Mouse (Mus musculus) forelimb bud, embryonic 11.5 days (tissue): ENCODE results near the gene Rab36.

Experiments used
- DNase-seq: peaks from one replicate; pipeline ENCODE4 v3.0.0-alpha.2; 2012; ENCODE audit warnings: low read depth, low spot score

Rab36 gene

DNA sequence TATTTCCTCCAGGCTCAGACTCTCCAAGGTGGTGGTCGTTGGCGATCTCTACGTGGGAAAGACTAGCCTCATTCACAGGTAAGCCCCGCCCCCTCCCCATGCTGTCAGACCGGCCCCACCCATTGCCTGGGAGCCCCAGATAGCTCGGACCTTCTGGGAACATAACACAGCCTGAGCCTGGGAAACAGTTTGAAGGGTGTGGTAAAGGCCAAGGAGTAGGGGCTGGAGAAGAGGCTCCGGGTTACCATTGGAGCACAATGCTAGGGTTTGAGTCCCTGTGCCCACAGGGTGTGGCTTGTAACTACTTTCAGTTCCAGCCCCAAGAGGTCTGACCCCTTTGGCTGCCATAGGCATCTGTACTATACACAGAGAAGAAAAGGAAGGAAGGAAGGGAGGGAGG is 7.6 kb downstream of the Rab36 start:
- no peak for DNase-seq

DNA sequence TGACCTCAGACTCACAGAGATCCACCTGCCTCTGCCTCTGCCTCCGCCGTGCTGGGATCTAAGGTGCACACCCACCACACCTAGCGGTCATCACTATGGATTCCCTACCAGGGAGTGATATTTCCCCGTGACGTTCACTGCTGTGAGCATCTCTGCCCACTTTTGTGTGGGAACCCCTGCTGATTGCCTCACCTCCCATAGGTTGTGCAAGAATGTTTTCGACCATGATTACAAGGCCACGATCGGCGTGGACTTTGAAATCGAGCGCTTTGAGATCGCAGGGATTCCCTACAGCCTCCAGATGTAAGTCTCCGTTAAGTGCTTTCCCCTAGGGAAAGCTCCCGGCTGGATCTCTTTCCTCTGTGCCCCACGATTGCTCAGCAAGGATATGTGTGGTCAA is 9.0 kb downstream of the Rab36 start:
- DNase-seq: no peak

DNA sequence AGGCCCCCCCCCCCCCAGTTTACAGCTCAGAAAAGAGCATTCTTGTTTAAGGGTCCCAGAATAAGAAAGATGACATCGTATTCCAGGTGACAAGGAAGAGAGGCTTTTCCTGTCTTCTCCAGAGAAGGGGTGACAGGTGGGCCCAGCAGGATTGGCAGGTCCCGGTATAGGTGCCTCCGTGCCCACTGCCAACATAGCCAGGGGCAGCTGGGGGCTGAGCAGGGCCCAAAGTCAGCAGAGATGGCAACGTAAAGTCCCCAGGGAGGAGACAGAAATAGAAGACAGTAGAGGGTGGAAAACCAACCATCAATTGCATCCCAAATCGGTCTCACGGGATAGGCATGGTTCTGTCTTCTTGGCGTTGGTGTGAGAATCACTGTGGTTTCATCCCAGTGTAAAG is 11.9 kb downstream of the Rab36 start:
- no peak for DNase-seq

DNA sequence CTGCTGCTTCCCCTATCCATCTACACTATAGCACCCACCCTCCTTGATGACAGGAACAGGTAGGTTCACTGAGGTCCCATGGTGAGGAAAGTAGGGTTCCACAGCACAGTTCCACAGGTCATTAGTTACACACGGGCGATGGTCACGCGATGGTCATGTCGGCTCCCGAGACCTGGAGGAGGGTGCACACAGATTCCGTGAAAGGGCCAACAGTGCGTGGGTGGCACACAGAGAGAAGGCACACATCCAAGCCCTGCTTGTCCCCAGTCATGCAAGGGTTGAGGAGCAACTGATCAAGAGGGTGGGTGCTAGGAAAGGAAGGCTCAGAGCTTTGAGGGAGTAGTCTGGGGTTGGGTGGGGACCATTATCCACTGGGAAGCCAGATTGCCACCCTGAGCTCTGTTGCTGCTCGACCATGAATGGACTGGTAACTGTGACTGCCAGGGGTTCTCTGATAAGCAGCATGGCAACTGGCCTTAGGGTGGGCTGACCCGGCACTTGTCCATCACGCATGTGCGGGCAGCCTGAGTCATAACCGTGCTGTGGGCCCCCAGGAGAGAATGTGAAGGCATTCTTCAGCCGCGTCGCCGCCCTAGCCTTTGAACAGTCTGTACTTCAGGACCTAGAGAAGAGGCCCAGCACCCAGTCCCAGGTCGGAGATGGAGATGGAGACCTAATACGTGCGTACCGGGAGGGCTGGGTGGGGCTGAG is 14.7 kb downstream of the Rab36 start:
- no peak for DNase-seq

DNA sequence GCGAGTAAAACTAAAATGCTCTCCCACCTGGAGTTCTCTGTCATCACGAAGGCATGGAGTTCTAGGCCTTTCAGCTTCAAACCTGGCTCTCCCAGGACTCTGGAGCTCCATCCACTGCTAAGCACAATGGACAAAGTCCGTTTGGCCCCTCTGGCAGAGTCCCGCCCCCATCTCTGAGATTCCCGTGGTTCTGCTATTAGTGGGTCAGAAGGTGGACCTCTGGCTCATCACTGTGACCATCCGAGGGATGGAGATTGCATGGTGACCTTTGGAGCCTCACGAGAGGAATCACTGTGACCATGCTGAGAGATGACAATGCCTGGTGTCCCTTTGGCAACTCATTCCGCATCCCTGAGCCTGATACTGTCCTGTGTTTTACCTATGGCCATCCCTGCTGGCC is 16.0 kb downstream of the Rab36 start:
- no peak for DNase-seq

DNA sequence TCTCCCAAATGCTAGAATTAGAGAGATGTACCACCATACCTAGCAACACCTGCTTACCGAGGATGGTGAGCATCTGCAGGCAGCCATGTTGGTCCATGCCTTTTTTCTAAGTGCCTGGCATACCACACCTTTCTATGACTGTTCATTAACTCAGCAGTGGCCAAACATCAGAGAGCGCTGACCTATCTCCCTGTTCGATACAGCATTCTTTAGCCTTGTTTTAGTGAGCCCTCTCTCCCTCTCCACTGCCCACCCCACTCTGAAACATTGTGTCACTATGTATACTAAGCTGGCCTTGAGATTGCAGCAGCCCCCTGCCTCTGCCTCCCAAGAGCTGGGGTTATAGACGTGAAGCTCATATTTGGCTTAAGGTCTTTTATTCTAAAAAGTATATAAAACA is 16.8 kb downstream of the Rab36 start:
- no peak for DNase-seq

DNA sequence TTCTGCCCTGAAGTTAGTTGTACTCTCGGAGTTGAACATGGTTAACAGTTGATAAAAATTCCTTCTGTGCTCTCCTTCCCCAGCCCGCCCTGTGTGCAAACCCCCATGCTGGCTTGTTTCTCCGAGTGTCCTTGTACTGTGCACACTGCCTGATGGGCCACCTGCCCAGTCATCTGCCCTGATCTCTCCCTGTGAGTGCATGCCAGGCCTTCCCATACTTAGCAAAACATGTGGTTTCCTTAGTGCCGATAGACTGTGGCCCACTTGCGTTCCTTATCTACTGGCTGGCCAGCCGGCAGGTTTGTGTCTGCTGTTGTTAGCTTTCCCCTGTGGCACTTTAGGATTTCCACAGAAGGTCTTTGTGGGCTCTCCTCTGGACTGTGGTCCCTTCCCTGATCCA is 17.3 kb downstream of the Rab36 start:
- no peak for DNase-seq

DNA sequence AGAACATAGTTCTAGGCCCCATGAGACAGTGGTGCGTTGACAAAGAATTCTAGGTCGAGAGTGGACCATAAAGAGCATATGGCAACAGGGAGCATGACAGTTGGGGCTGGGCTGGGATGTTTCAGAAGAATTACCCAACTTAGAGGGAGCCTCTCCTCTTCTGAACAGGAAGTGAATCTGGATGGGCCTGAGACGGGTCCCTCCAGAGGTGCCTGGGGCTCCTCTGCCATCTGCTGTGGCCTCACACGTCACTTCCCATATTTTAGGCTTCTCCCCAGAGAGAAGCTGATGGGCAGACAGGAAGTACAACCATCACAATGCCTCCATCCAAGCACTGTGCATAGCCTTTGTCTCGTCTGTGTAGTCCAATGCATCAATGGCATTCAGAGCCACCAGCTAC is 18.8 kb downstream of the Rab36 start:
- no peak for DNase-seq

DNA sequence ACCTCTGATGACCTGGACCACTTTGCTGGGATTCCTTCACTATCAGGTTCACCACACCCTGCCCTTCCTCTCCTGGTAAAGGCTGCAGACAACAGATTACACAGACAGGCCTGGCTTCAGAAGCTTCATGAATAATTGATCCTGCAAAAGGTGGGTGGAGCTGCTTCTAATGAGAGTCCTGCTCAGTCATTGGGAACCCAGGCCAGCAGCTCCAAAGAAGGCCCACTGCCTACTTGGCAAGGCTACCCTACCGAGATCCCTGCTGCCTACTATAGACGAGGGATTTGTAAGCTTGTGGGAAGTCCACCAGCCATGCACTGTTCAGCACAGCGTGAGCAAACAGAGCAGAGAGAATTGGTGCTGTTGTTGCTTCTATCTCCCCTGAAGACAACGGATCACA is 19.4 kb downstream of the Rab36 start:
- DNase-seq: no peak

DNA sequence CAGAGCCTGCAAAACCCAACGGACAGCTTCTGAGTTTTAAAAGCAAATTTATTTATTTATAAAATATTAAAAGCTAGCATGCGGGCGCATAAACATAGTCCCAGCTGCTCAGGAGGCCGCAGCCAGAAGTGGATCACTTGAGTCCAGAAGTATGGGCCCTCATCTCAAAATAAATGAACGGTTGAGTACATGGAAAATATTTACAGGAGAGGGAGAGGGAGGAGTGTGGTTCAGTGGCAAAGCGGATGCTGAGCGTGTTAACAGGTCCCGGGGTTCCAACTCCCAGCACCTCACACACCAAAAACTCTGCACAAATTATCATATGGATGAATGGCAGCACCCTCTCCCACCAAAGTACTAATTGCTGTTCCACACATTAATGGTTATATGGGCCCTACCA is 21.5 kb downstream of the Rab36 start:
- DNase-seq: no peak

DNA sequence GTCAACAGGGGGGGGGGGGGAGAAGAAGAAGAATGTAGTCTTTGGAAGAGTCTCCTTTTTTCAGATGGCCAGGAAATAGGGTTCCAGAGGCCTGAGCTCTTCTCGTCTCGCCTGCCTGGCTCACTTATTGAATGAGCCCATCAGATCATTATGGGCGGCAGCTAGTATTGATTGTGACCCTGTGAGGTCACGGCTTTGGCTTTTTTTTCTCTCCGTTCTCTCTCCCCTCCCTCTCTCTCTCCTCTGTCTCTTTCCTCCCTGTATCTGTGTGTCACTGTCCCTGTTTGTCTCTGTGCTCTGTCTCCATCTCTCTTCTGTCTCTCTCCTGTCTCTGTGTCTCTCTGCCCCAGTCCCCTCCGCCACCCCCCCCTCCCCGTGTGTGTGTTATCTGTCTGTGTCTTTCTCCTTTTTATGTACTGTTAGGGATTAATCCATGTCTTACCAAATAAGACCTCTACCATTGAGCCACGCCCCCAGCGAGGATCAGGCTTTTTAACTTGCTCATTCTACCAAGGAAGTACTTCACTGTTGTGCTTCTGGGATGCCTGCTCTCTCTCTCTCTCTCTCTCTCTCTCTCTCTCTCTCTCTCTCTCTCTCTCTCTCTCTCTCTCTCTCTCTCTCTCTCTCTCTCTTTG is 22.0 kb downstream of the Rab36 start:
- DNase-seq: no peak

DNA sequence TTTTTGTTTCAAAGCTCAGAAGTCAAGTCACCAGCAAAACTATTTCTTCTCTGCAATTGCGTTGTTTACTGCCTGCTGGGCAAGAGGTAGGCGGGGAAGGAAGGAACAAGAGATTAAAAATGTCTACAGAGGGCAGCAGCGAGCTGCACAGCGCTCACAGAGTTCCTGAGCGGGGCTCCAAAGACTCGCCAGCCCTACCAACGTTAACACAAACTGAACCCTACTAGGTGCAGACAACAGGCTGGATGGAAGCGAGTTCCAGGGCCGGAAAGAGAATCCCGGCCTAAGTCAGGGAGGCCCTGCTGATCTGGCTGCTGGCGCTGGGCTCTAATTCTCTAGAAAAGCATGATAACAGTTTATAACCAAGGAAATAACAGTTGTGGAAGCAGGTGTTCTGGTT is 22.5 kb downstream of the Rab36 start:
- DNase-seq: peak; percentile 76

DNA sequence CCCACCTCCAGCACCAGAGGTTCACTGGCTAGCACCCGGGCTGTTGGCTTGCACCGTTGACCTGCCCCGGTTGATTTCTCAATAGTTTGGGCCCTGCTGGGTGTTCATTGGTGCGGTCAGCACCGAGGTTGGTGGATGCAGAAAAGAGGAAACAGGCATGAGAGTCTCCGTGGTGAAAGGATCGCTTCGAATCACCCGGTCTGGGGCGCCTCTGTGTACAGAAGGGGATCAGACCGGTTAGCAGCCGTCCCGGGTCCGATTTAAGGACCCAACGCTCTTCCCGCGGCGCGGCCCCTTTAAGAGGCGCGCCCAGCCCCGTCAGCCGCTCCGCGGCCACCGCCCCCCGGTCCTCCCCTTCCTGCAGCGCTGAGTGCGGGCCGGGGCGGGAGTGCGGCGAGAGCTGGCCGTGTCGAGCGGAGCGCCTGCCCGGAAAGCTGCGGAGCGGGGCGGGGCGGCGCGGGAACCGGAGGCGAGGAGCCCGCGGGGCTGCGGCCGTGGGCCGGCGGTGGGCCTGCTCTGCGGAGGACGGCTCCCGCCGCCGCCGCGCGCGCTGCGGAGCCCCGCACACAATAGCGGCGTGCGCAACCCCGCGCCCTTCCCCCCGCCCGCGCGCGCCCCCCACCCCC is 23.5 kb downstream of the Rab36 start, which contains the start of gene Bcr:
TSS of gene Bcr (plus strand) at position 376 of the 626 bp plus-strand sequence.
- DNase-seq: peak; percentile 67

DNA sequence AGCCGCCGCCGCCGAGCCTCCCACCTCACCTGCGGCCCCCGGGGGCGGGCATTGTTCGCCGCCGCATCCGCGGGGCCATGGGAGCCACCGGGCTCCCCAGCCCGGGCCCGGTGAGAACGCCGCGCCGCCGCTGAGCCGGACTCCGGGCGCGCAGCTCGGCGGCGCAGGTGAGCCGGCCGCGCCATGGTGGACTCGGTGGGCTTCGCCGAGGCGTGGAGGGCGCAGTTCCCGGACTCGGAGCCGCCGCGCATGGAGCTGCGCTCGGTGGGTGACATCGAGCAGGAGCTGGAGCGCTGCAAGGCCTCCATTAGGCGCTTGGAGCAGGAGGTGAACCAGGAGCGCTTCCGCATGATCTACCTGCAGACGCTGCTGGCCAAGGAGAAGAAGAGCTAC is 24.0 kb downstream of the Rab36 start:
- no peak for DNase-seq

DNA sequence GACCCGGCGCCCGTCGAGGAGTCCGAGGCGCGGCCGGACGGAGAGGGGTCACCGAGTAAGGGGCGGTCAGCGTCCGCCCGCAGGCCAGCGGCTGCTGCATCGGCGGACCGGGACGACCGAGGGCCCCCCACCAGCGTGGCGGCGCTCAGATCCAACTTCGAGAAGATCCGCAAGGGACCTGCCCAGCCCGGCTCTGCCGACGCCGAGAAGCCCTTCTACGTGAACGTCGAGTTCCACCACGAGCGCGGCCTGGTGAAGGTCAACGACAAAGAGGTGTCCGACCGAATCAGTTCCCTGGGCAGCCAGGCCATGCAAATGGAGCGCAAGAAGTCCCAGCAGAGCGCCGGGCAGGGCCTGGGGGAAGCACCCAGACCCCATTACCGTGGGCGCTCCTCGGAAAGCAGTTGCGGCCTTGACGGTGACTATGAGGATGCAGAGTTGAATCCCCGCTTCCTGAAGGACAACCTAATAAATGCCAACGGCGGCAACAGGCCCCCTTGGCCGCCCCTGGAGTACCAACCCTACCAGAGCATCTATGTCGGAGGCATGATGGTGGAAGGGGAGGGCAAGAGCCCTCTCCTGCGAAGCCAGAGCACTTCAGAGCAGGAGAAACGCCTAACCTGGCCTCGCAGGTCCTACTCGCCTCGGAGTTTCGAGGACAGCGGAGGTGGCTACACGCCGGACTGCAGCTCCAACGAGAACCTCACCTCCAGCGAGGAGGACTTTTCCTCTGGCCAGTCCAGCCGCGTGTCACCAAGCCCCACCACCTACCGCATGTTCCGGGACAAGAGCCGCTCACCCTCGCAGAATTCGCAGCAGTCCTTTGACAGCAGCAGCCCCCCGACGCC is 24.7 kb downstream of the Rab36 start:
- DNase-seq: no peak

DNA sequence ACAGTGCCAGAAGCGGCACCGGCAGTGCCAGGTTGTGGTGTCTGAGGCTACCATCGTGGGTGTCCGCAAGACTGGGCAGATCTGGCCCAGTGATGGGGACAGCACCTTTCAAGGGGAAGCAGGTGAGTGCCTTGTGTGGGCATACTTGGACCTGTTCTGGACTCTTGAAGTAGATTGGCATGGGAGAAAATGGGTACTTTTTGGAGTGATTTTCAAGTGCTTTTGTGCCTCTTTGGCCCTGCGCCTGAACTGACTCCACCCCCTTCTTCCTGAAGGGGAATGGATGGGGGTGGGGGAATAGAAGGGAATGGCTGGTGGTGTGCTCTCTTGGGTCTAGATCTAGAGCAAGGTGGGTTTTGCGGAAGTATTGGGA is 25.3 kb downstream of the Rab36 start:
- no peak for DNase-seq

DNA sequence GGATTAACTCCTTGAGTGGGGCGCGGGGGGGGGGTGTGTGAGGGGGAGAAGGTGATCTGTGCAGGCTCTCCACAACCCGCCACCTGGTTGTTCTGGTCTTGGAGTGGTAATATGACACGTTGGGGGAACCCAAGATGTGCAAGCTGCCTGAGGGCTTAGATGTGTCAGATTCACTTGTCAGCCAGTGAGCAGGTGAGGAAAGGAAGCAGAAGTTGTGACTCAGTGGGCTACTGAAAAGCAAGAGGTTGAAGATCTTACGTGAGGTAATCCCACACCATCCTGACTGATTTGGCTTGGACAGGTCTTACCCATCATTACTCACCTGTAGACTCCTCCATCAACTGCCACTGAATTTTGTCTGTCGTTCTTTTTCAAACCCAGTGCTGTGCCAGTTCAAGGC is 25.8 kb downstream of the Rab36 start:
- no peak for DNase-seq

DNA sequence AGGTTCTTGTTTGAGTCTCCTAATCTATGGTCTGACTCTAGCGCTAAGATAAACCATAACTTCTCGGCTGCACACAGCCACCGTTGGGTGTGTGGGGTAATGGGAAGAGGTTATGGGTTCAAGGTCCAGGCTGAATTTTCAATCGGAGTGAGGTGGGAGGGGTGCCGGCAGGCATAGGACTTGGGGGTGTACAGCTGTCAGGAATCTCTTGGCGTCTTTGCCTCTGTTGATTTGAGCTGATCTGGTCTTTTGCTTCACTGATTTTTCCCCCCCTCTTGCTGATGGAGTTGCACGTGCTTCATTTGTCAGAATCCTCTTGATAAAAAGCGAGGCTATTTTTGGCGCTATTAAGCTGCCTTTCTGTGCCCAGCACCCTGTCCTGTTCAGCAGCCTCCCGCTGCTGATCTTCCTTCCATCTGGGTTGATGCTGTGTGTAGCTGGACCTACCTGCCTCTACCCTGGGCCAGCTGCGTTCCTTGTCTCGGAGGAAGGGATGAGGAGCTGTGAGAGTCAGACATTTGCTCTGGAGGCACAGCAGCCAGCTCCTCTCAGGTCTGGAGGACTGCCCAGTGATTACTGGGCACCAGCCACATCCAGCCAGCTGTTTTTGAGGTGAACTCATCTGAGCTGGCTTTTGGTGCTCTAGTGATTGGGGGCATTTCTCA is 26.6 kb downstream of the Rab36 start:
- no peak for DNase-seq

DNA sequence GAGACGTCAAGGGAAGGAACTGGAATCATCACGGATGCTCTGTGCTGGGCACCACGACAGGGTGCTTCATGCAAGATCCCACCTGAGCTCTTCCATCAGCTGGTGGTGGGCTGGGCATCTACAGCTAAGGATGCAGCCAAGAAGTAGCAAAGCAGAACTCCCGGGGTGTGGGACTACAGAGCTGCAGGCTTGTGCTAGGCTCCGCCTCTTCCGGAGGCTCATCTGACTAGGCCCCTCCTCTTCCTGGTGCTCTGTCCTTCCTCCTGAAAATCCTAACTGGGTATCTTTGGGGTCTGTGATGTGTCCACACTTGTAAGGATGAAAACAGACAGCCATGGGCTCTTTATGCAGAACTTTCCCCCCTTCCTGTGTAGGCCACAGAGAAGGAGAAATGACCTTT is 28.8 kb downstream of the Rab36 start:
- no peak for DNase-seq

DNA sequence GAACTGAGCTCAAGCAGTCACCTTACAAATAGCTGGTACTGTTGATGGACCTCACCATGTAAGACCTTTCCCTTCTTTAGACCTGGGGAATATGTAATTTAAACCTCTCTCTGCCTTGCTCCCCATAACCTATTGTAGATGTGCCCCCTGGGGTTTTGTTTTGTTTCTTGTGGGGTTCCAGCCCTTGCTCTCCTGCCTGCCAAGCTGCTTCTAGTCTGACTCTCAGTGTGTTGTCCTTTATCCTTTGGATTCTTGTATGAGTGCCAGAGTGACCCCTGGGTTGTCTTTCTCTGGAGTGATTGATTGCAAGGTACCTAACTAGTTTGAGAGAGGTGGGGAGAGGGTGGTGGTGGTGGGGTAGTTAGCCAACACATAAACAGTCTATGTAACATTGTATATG is 30.6 kb downstream of the Rab36 start:
- DNase-seq: no peak

DNA sequence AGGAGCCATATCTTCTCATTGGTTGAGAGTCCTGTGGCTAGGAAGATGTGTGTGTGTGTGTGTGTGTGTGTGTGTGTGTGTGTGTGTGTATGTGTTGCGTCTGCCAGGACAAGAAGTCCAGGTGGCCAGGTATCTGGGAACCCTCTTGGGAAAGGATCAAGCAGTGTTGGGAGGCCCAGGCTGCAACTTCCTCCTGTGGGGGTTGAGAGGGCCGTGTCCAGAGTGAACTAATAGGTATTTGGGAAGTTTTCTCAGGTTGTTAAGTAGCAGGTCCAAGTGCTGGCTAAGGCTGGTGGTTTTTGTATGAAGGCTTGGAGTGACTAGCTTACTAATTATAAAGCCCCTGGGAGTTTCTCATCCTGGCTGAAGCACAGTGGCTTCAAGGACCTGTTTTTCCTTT is 31.2 kb downstream of the Rab36 start:
- DNase-seq: no peak
